Mouse (Mus musculus) layer of hippocampus, adult 9-11 months (tissue): ENCODE results near the gene Pacrg.

Experiments
- DNase-seq: peaks from one replicate; pipeline ENCODE4 v3.0.0; 2022

The Pacrg gene

DNA sequence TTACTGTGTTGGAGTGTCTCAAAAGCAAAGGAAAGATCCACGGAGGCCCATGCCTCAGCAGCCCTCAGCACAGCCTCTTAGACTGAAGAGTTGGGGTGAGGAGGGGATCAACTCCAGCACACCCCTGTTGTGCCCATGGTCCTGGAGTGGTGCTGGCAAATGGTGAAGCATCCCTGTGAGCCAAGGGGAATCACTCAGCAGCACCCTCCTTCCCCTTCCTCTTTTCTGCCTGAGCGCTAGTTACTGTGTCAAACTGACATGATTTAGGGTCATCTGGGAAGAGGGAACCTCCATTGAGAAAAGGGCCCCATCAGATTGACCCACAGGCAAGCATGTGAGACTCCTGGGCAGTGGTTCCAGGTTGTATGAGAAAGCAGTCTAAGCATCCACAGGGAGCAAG, 299.3 kb downstream of the Pacrg start:
- DNase-seq, result no peak

DNA sequence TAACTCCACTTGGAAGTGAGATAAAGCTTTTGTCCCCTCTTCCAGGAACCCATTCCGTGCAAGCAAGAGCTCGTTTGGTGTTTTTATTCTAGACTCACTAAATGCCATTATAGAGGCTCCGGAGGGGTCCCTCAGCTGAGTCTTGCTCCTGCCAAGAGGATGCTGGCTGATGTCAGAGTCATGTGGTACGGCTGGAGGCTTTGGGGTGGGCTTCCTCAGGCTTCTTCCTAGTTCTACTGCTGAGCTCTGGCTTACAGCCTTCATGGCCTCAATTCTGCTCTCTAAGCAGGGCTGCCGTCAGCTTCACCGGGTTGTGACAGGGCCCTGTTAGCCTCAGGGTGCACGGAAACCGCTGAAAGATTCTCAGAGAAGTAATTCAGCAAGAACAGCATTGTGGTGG, 305.9 kb downstream of the Pacrg start:
- DNase-seq, result no peak

DNA sequence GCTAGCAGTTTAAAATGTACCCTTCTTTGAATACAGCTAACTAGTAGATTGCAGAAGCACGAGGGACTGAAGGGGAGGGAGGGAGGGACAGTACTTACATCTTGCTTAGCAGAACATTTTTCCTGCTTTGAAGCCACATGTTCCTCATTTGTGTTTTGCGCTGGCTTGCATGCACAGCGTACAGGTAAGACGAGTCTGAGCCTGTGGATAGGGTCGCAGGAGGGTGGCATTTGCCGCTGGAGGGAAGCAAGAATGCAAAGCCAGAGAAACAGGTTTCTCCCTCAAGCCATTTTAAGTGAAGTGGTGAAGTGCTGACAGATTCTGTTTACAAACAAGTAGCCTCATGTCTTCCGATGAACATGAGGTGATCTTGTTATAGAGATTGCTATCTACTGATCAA, 306.6 kb downstream of the Pacrg start:
- DNase-seq, result no peak

DNA sequence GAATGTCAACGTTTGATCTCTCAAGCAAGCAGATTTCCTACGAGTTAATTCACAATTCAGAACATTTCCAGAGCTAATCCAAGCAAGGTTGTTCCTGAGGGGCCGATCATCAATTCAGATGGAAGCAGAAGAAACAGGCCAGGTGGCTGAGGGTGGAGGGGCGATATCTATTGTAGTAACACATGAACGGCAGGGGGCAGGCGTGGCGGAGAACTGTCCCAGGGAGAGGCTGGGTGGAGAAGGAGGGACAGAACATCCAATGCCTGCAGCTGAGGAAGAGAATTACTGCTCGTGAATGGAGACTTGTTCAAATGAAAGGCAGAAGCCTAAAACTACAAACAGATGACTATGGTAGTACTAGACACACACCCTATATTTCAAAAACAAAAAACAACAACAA, 309.1 kb downstream of the Pacrg start:
- peak; percentile 47 for DNase-seq

DNA sequence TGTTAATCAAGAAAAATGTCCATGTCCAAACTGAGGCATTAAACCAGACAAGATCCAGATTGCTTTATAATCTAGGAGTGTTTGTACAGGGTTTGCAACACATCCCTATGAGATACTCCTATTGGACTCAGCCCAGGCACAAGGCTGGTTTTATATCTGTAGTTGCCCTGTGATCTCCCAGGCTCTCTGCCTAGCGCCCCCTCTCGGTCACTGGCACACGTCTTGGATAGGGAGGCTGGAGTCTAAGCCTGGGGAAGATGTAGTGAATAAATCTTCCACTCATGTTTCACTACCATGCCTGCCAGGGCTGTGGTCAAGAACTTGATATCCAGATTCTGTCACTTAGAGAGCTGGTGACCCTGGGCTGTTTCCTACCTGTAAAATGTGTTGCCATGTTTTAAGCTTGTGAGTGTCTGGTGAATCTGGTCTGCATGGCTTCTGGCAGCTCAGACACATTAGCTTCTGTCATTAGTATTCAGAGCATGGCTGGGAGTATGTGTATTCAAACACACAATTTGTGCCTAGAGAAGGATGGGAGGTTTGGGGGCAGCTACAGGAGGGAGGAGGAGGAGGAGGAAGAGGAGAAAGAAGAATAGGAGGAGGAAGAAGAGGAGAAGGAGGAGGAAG, 310.7 kb downstream of the Pacrg start:
- no peak for DNase-seq

- DNase-seq, result no peak
Measured at GRCm38 (mm10) chr17:10521282-10521681, 318.8 kb downstream of the Pacrg start.

GRCm38 (mm10) chr17:10519506-10520155, 320.5 kb downstream of the Pacrg start:
- no peak for DNase-seq

GRCm38 (mm10) chr17:10514812-10515211, 325.3 kb downstream of the Pacrg start:
- no peak for DNase-seq

DNA sequence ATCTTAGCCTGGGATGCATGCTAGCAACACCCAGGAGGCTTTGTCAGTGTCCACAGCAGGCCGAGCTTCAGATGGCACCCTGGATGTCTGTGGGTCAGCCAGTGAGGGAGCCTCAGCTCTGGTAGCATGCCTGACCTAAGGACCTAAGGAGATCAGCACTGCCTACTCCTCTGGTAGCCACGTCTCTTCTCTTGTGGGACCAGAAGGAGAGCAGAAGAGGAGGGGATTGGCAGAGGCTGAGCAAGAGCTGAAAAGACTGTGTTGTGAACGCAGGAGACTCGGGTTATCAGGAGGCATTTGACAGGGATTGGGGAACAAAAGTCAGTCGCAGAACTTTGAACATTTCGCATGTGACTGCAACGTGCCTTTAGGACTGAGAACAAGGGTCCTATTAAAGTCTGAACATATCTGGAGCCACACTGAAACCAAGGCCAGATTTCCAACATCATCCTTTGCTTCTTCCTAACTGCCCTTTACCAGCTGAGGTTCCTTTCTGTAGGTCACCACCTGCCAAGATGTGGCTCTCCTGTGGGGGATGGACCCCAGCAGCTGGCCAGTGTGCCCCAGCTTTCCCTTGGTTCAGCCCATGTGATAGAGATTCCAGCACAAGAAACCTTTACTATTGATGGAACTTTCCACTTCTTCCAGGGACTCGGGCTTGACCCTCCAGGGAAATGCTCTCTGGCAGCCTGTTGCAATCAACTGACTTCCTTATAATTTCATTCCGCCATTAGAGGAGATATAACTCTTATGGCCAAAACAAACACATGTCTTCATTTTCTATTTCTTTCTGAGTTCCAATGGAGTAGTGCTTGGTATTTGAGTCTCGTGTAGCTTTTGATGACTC, 329.0 kb downstream of the Pacrg start:
- no peak for DNase-seq

GRCm38 (mm10) chr17:10510467-10510866, 329.6 kb downstream of the Pacrg start:
- DNase-seq, result no peak

GRCm38 (mm10) chr17:10508088-10508487, 332.0 kb downstream of the Pacrg start:
- no peak for DNase-seq

DNA sequence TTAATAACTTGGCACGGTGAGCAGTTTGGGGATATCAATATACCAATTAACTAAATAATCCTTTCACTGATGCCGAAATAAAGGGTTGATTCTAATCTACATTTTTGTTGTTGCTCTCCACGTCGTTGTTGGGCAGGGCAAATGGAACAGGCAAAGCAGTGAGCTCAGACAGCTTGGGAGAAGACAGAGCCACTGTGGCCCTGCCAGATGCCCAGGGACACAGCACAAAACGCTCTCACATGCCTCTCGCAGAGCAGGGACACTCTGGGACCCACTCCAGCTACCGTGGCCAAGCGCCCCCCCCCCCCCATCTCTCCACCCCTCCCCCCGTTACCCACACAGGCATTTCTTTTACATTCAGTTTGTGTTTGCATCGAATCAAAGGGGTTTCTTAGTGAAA, 332.6 kb downstream of the Pacrg start:
- DNase-seq, result peak; percentile 88

- no peak for DNase-seq
Measured at GRCm38 (mm10) chr17:10506896-10507295, 333.2 kb downstream of the Pacrg start.

GRCm38 (mm10) chr17:10501439-10501838, 338.7 kb downstream of the Pacrg start:
- DNase-seq, result no peak

GRCm38 (mm10) chr17:10500795-10501432, 339.2 kb downstream of the Pacrg start:
- no peak for DNase-seq

- DNase-seq, result no peak
Measured at GRCm38 (mm10) chr17:10498935-10499655, 341.0 kb downstream of the Pacrg start.

- no peak for DNase-seq
Measured at GRCm38 (mm10) chr17:10497781-10498420, 342.2 kb downstream of the Pacrg start.

DNA sequence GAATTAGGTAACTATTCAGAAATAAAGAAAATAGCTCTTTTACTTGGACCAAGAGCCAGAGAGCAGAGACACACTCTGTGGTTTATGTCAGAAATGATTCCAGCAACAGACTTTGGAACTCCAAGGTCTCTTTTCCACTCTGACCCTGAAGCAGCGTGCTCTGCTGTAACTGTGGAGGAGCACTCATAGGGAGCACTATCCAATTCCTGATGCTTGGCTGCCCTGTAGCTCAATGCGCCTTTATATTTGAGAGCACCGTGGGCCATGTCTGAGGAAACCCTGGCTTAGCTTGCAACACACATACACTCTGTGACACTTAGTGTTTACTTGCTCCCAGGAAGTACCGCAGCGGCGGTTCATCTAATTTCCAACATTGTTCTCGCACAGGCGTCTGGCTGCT, 344.0 kb downstream of the Pacrg start:
- no peak for DNase-seq

DNA sequence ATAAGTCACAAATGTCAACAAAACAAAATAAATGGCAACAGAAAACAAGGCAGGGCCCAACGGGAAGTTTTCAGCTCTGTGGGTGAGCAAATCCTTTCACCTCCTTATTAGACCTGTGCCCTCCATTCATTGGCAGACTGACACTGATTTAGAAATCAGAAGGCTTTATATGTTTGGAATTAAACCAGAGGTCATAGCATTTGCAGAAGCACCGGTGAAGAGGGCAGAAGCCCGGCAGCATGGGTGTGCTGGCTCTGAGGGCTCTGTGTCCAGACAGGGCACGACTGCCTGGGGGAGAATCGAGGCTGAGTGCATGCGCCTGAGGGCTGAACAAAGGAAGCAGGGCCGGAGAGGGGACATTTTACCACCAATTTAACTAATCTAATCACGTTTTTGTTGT, 344.5 kb downstream of the Pacrg start:
- no peak for DNase-seq

- DNase-seq, result peak; percentile 85
Measured at GRCm38 (mm10) chr17:10493124-10493523, 347.0 kb downstream of the Pacrg start.

GRCm38 (mm10) chr17:10490374-10491169, 349.5 kb downstream of the Pacrg start:
- no peak for DNase-seq
